ENCODE assay signal across 8 mouse cellular contexts in genomic region chr11:81587942-81588341, GRCm38 (mm10).
A peak's percentile ranks its signal among the peaks of the same experiment; 100 is the strongest.
DNase-seq lines count a peak whose midpoint lies in the region; ATAC-seq lines count a peak whose summit lies in the region.

No protein-coding gene starts in this region.

- intact Hi-C loops in heart, postnatal 14 days (cut with DNase I) = loop anchor here (1.0 kb wide), 1 partner anchor 24 kb away; no protein-coding TSS in a partner anchor

- no peak for DNase-seq in frontal cortex, postnatal 25 days (ENCODE audit: low spot score in 2 of 2)
- peak; percentile 38 for DNase-seq in retina, postnatal 1 day
- DNase-seq in retina, embryonic 14.5 days (ENCODE audit: low spot score) = no peak
- DNase-seq in heart, postnatal 14 days = peak; percentile 25 to 28
- DNase-seq in right cerebral cortex, postnatal 25 days = peak; percentile 39
- no peak for DNase-seq in ovary, postnatal 36 days (ENCODE audit: low spot score)
- no peak for DNase-seq in urinary bladder, postnatal 25 days (ENCODE audit: low spot score)

- peak; percentile 31; the same call in 1 of the 2 replicates for ATAC-seq in frontal cortex, adult (ENCODE audit: low TSS enrichment)

Comparison
In these comparisons a context has a peak if more than half of its experiments do, and no peak if none do; other contexts are left out.
1. DNase-seq: peak in retina, postnatal 1 day (single experiment), heart, postnatal 14 days (2 of 2) and right cerebral cortex, postnatal 25 days (single experiment); none in frontal cortex, postnatal 25 days (0 of 2), retina, embryonic 14.5 days (single experiment), ovary, postnatal 36 days (single experiment) and urinary bladder, postnatal 25 days (single experiment).